Mouse (Mus musculus): ENCODE results near the gene Nr2c1. TPM values are rescaled to one million over a fixed set of nuclear protein-coding genes. Genes with fewer than 3 reads are reported as not detected.

The Nr2c1 gene
- total RNA-seq, 2 experiments from 2014 or later = 5.5 to 7.4 TPM

- DNase-seq = no peak
- intact Hi-C loops (cut with DNase I) = no loop called here
Observed at GRCm38 (mm10) chr10:94134535-94135390, 13.1 kb upstream of the Nr2c1 start.

GRCm38 (mm10) chr10:94138890-94139482, 8.8 kb upstream of the Nr2c1 start:
- intact Hi-C loops (cut with DNase I) = no loop called here

GRCm38 (mm10) chr10:94140227-94140931, 7.4 kb upstream of the Nr2c1 start:
- DNase-seq = no peak
- intact Hi-C loops (cut with DNase I) = no loop called here

More at GRCm38 (mm10) chr10:94138890-94139482, 8.8 kb upstream of the Nr2c1 start:
- DNase-seq = no peak

GRCm38 (mm10) chr10:94142427-94142826, 5.4 kb upstream of the Nr2c1 start:
- intact Hi-C loops (cut with DNase I) = no loop called here
- DNase-seq = no peak

GRCm38 (mm10) chr10:94144581-94144980, 3.2 kb upstream of the Nr2c1 start:
- DNase-seq = no peak
- intact Hi-C loops (cut with DNase I) = no loop called here

- intact Hi-C loops (cut with DNase I) = no loop called here
- DNase-seq = no peak
Observed at GRCm38 (mm10) chr10:94147391-94147755, 450 bp upstream of the Nr2c1 start.

GRCm38 (mm10) chr10:94151488-94151887, 3.7 kb downstream of the Nr2c1 start:
- intact Hi-C loops (cut with DNase I) = no loop called here
- DNase-seq = no peak

GRCm38 (mm10) chr10:94153841-94154240, 6.0 kb downstream of the Nr2c1 start:
- intact Hi-C loops (cut with DNase I) = no loop called here
- no peak for DNase-seq

GRCm38 (mm10) chr10:94158962-94159361, 11.1 kb downstream of the Nr2c1 start:
- intact Hi-C loops (cut with DNase I) = no loop called here
- no peak for DNase-seq

- intact Hi-C loops (cut with DNase I) = no loop called here
Observed at GRCm38 (mm10) chr10:94159406-94159805, 11.6 kb downstream of the Nr2c1 start.

GRCm38 (mm10) chr10:94161051-94161765, 13.4 kb downstream of the Nr2c1 start:
- intact Hi-C loops (cut with DNase I) = no loop called here
- DNase-seq = no peak

More at GRCm38 (mm10) chr10:94159406-94159805, 11.6 kb downstream of the Nr2c1 start:
- DNase-seq = no peak

GRCm38 (mm10) chr10:94162031-94162430, 14.2 kb downstream of the Nr2c1 start:
- intact Hi-C loops (cut with DNase I) = no loop called here
- DNase-seq = no peak

- intact Hi-C loops (cut with DNase I) = no loop called here
- DNase-seq = no peak
Observed at GRCm38 (mm10) chr10:94164104-94164845, 16.5 kb downstream of the Nr2c1 start.

- intact Hi-C loops (cut with DNase I) = no loop called here
- no peak for DNase-seq
Observed at GRCm38 (mm10) chr10:94165426-94165825, 17.6 kb downstream of the Nr2c1 start.

GRCm38 (mm10) chr10:94167051-94167750, 19.4 kb downstream of the Nr2c1 start:
- intact Hi-C loops (cut with DNase I) = no loop called here
- DNase-seq = no peak

GRCm38 (mm10) chr10:94171440-94172130, 23.8 kb downstream of the Nr2c1 start:
- no peak for DNase-seq
- intact Hi-C loops (cut with DNase I) = no loop called here

- intact Hi-C loops (cut with DNase I) = no loop called here
- no peak for DNase-seq
Observed at GRCm38 (mm10) chr10:94172137-94172536, 24.3 kb downstream of the Nr2c1 start.

GRCm38 (mm10) chr10:94172706-94173105, 24.9 kb downstream of the Nr2c1 start:
- DNase-seq = no peak
- intact Hi-C loops (cut with DNase I) = no loop called here

GRCm38 (mm10) chr10:94174652-94175051, 26.8 kb downstream of the Nr2c1 start:
- DNase-seq = no peak
- intact Hi-C loops (cut with DNase I) = no loop called here

Measured in gastrocnemius, postnatal 36 days (tissue).